21 mouse cellular contexts compared by ENCODE assay signal in the genomic region with DNA sequence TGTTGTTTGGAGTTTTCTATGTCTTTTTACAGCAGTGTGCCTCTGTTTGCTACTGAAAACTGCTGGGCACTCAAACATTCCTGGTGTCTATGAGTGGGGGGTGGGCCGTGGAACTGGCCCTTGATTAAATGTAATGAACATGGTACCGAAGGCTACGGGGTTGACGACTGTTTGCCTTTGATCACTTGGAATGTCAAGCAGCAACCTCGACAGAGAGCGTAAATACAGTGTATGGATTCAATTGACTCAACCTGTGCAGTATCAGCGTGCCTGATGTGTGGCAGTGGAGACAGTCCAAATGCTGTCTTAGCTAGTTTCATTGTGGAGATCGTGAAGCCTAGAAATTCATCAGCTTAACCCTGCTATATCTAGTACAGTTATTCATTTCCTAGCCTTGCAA.
DNase-seq lines count a peak whose midpoint lies in the region; ATAC-seq lines count a peak whose summit lies in the region.
"Had no signal": no experiment of that assay in that cellular context is flagged by ENCODE, and none has a peak within 500 bp of the region (broad histone marks: within the 10 kb centered on the region; RNA-seq: fewer than 3 reads in every experiment).

No protein-coding gene starts in this region.

- H3K4me2 ChIP-seq in lung, embryonic 15.5 days = peak overlapping the region; percentile 4; the same call in 1 of the 2 replicates
- H3K4me2 ChIP-seq: embryonic facial prominence, embryonic 13.5 days; forebrain, embryonic 12.5 days; heart, embryonic 12.5 days; hindbrain, embryonic 12.5 days had no signal

- H3K9ac ChIP-seq in lung, embryonic 15.5 days = no peak overlapping the region
- H3K9ac ChIP-seq: embryonic facial prominence, embryonic 13.5 days; forebrain, embryonic 12.5 days; heart, embryonic 12.5 days; hindbrain, embryonic 12.5 days had no signal

- no peaks in the 10 kb centered on the region for H3K36me3 ChIP-seq in lung, embryonic 15.5 days
- no peaks in the 10 kb centered on the region for H3K36me3 ChIP-seq in embryonic facial prominence, embryonic 10.5 days (replicated peaks)
- H3K36me3 ChIP-seq in limb, embryonic 10.5 days = no peaks in the 10 kb centered on the region
- H3K36me3 ChIP-seq: embryonic facial prominence, embryonic 13.5 days; forebrain, embryonic 12.5 days; hindbrain, embryonic 12.5 days had no signal

- no peak overlapping the region for H3K27ac ChIP-seq in lung, embryonic 15.5 days
- peak overlapping the region; percentile 35 for H3K27ac ChIP-seq in embryonic facial prominence, embryonic 10.5 days (replicated peaks)
- peak overlapping the region; percentile 30; the same call in 1 of the 2 replicates for H3K27ac ChIP-seq in limb, embryonic 10.5 days
- H3K27ac ChIP-seq: embryonic facial prominence, embryonic 13.5 days; forebrain, embryonic 12.5 days; hindbrain, embryonic 12.5 days had no signal

- H3K4me3 ChIP-seq in lung, embryonic 15.5 days = no peak overlapping the region
- no peak overlapping the region for H3K4me3 ChIP-seq in embryonic facial prominence, embryonic 10.5 days
- H3K4me3 ChIP-seq in limb, embryonic 10.5 days = 0 out of 2 replicates have a peak overlapping the region, but pooled peaks have one; percentile 6
- H3K4me3 ChIP-seq: embryonic facial prominence, embryonic 13.5 days; forebrain, embryonic 12.5 days; heart, embryonic 12.5 days; hindbrain, embryonic 12.5 days had no signal

- no peak for ATAC-seq in lung, embryonic 15.5 days (ENCODE audit: borderline replicate concordance, extremely low read depth, low FRiP score, low TSS enrichment)
- ATAC-seq: CD4-positive, CD25-positive, alpha-beta regulatory T cell, adult 4 months; forebrain, embryonic 16.5 days; hindbrain, embryonic 16.5 days had no signal

- 32% methylated on average over 8 of the region's 8 CpGs for WGBS in lung, embryonic 15.5 days
- 39% methylated on average over 8 of the region's 8 CpGs for WGBS in embryonic facial prominence, embryonic 10.5 days
- 17% methylated on average over 8 of the region's 8 CpGs for WGBS in limb, embryonic 10.5 days

- H3K9me3 ChIP-seq in lung, embryonic 15.5 days = no peaks in the 10 kb centered on the region
- no peaks in the 10 kb centered on the region for H3K9me3 ChIP-seq in embryonic facial prominence, embryonic 10.5 days
- H3K9me3 ChIP-seq in limb, embryonic 10.5 days (replicated peaks) = no peaks in the 10 kb centered on the region
- H3K9me3 ChIP-seq: embryonic facial prominence, embryonic 13.5 days; forebrain, embryonic 12.5 days; G1E; heart, embryonic 12.5 days; hindbrain, embryonic 12.5 days had no signal

- no peaks in the 10 kb centered on the region for H3K27me3 ChIP-seq in lung, embryonic 15.5 days
- no peaks in the 10 kb centered on the region for H3K27me3 ChIP-seq in embryonic facial prominence, embryonic 10.5 days (replicated peaks; ENCODE audit: low read depth, poor library complexity, severe bottlenecking)
- H3K27me3 ChIP-seq in limb, embryonic 10.5 days (ENCODE audit: low read depth, poor library complexity, severe bottlenecking) = no peaks in the 10 kb centered on the region
- H3K27me3 ChIP-seq: embryonic facial prominence, embryonic 13.5 days; forebrain, embryonic 12.5 days; heart, embryonic 12.5 days; hindbrain, embryonic 12.5 days had no signal

- peak; percentile 17 for DNase-seq in embryo, embryonic 10.5 days (ENCODE audit: low spot score)
- no peak for DNase-seq in embryo, embryonic 10 days (ENCODE audit: low spot score)
- no peak for DNase-seq in lung, postnatal 25 days (ENCODE audit: low spot score)
- peak; percentile 43 for DNase-seq in embryonic facial prominence, embryonic 10.5 days (ENCODE audit: low spot score)
- peak; percentile 44 for DNase-seq in limb, embryonic 10.5 days (ENCODE audit: low spot score)
- DNase-seq in right cerebral cortex, postnatal 4 days = no peak
- DNase-seq: adrenal gland, adult 8-10 months; adrenal gland, postnatal 36 days; B cell, adult 2 months; cerebellum, adult 2 months; cerebellum, postnatal 10 days; gastrocnemius, postnatal 14 days had no signal

- H3K4me1 ChIP-seq in lung, embryonic 15.5 days = no peaks in the 10 kb centered on the region
- peaks cover 12% of the 10 kb centered on the region for H3K4me1 ChIP-seq in embryonic facial prominence, embryonic 10.5 days
- peaks cover 15% of the 10 kb centered on the region for H3K4me1 ChIP-seq in limb, embryonic 10.5 days
- H3K4me1 ChIP-seq: forebrain, embryonic 12.5 days; hindbrain, embryonic 12.5 days had no signal

Comparison
In these comparisons a context has a peak if more than half of its experiments do, and no peak if none do; other contexts are left out.
1. DNase-seq: peak in embryo, embryonic 10.5 days (single experiment), embryonic facial prominence, embryonic 10.5 days (single experiment) and limb, embryonic 10.5 days (single experiment); none in embryo, embryonic 10 days (single experiment), lung, postnatal 25 days (single experiment) and right cerebral cortex, postnatal 4 days (single experiment).